ENCODE assay signal across 10 mouse cellular contexts in genomic region chr10:25928861-25929368, GRCm38 (mm10).
DNase-seq lines count a peak whose midpoint lies in the region; ATAC-seq lines count a peak whose summit lies in the region.
"Had no signal": no experiment of that assay in that cellular context is flagged by ENCODE, and none has a peak within 500 bp of the region (broad histone marks: within the 10 kb centered on the region; RNA-seq: fewer than 3 reads in every experiment).

No protein-coding gene starts in this region.

- 31% methylated on average over 8 of the region's 8 CpGs for WGBS in heart, embryonic 10.5 days
- WGBS in hindbrain, embryonic 12.5 days, result 26% methylated on average over 8 of the region's 8 CpGs
- 16% methylated on average over 8 of the region's 8 CpGs for WGBS in midbrain, embryonic 12.5 days

- no peaks in the 10 kb centered on the region for H3K9me3 ChIP-seq in heart, embryonic 10.5 days
- H3K9me3 ChIP-seq in hindbrain, embryonic 12.5 days (replicated peaks), result no peaks in the 10 kb centered on the region
- H3K9me3 ChIP-seq in midbrain, embryonic 12.5 days, result no peaks in the 10 kb centered on the region

- no peak overlapping the region for H3K4me3 ChIP-seq in heart, embryonic 10.5 days
- H3K4me3 ChIP-seq in hindbrain, embryonic 12.5 days, result no peak overlapping the region
- no peak overlapping the region for H3K4me3 ChIP-seq in midbrain, embryonic 12.5 days

- ATAC-seq in hindbrain, embryonic 12.5 days (ENCODE audit: low FRiP score), result peak; percentile 54
- peak; percentile 57 for ATAC-seq in midbrain, embryonic 12.5 days (ENCODE audit: low FRiP score, low read depth)
- no peak for ATAC-seq in cerebellum, adult (ENCODE audit: insufficient number of reproducible peaks, low FRiP score, low TSS enrichment)
- ATAC-seq: inflammation-experienced regulatory T-cells, adult 6 months had no signal

- peaks cover 28% of the 10 kb centered on the region for H3K4me1 ChIP-seq in heart, embryonic 10.5 days
- H3K4me1 ChIP-seq in hindbrain, embryonic 12.5 days, result peaks cover 16% of the 10 kb centered on the region
- H3K4me1 ChIP-seq in midbrain, embryonic 12.5 days, result peaks cover 24% of the 10 kb centered on the region

- no peak for DNase-seq in heart, embryonic 10.5 days (ENCODE audit: low spot score)
- DNase-seq in heart, adult 9 months (ENCODE audit: low spot score in 2 of 2), result no peak
- peak; percentile 33 for DNase-seq in embryo, embryonic 11 days
- DNase-seq in layer of hippocampus, adult 11-12 months (ENCODE audit: low spot score), result no peak
- no peak for DNase-seq in urinary bladder, postnatal 25 days (ENCODE audit: low spot score)

- H3K4me2 ChIP-seq in hindbrain, embryonic 12.5 days (replicated peaks), result peak overlapping the region; percentile 33; the same call in 1 of the 2 replicates
- H3K4me2 ChIP-seq in midbrain, embryonic 12.5 days (replicated peaks), result peak overlapping the region; percentile 33

- H3K27me3 ChIP-seq in heart, embryonic 10.5 days (ENCODE audit: insufficient read depth, poor library complexity, severe bottlenecking), result no peaks in the 10 kb centered on the region
- no peaks in the 10 kb centered on the region for H3K27me3 ChIP-seq in hindbrain, embryonic 12.5 days
- H3K27me3 ChIP-seq in midbrain, embryonic 12.5 days, result no peaks in the 10 kb centered on the region

- H3K36me3 ChIP-seq in heart, embryonic 10.5 days, result no peaks in the 10 kb centered on the region
- H3K36me3 ChIP-seq in hindbrain, embryonic 12.5 days, result no peaks in the 10 kb centered on the region
- no peaks in the 10 kb centered on the region for H3K36me3 ChIP-seq in midbrain, embryonic 12.5 days

- H3K27ac ChIP-seq in heart, embryonic 10.5 days, result peak overlapping the region; percentile 32
- no peak overlapping the region for H3K27ac ChIP-seq in hindbrain, embryonic 12.5 days
- H3K27ac ChIP-seq in midbrain, embryonic 12.5 days (replicated peaks), result peak overlapping the region; percentile 75
- H3K27ac ChIP-seq: liver, embryonic 14.5 days had no signal

- no peak overlapping the region for H3K9ac ChIP-seq in hindbrain, embryonic 12.5 days
- no peak overlapping the region for H3K9ac ChIP-seq in midbrain, embryonic 12.5 days (replicated peaks)
- H3K9ac ChIP-seq: liver, embryonic 14.5 days had no signal
